Mouse (Mus musculus): Measurements from ENCODE around the gene Acsbg1. TPM values are rescaled to one million over a fixed set of nuclear protein-coding genes. Genes with fewer than 3 reads are reported as not detected.

The Acsbg1 gene
- 5.6 and 6.5 TPM in 2 replicates for polyA plus RNA-seq (2012; rRNA removed)

DNA sequence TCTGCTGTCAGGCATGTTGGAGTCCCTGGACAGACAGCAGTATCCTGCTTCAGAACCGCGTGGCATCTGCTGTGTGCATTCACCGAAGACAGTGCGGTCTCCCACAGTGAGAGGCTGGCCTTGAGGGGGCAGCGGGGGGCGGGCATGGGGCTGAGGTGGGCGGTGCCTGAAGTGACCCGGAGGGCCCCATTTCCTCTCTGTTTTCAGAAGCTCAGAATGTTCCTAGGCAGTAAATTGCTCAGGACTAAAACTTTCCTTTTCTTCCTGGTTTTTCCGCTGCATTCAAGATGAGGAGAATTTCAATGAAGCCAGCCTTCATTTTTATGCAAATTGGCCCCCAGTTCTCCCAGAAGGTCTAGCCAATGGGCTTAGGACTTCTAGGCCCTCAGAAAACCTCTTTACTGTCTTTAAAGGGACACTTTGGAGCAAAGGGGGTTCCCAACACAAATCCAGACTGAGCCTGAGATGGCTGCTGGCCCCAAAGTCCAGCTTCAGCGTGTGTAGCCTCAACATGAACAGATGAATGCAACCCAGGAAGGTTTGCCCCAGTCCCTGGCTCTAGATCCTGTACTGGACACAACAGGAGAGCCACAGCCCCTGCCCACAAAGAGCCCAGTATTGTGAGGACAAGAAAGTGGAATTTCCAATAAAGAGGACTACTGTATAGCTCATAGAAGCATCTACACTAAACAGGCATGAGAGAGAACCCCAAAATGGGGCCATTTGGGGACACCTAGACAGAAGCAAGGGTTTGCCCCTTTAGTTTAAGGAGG is at the start of gene Acsbg1:
TSS of gene Acsbg1 (minus strand) at position 266 of the 773 bp plus-strand sequence.

DNA sequence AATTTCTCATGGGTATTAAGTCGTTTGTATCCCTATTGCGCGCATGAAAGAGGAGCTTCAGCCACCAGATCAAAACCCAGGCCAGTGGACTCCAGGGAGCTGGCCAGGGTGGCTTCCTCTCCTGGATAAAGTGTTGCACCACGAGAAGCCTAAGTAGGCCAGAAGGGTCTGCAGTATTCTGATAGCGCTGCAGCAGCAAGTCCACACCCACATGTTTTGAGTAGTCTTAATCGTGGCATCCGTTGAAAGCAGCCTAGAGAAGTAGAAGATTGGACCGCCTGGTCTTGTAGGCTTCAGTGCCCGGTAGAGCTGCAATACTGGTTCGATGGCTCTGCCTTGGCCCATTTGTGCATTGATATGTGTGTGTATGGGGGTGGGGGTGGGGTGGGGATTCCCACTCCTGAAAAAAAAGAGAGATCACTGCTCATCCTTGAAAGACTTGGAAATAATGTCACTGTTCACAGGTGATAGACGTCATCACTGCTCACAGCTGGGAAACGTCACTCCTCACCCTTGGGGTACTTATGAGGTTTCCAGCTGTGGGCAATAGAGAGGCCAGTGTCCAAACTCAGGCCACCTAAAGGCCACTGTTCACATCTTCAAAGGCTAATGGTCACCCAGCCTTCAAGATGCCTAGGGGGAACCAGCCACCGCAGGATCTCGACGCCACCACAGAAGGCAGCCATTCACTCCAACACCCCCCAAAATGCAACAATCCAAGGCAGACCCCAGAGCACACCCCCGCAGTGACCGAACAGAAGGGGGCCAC is 36.8 kb upstream of the Acsbg1 start, which contains the start of gene Dnaja4:
TSS of gene Dnaja4 (plus strand) at position 556 of the 769 bp plus-strand sequence.

DNA sequence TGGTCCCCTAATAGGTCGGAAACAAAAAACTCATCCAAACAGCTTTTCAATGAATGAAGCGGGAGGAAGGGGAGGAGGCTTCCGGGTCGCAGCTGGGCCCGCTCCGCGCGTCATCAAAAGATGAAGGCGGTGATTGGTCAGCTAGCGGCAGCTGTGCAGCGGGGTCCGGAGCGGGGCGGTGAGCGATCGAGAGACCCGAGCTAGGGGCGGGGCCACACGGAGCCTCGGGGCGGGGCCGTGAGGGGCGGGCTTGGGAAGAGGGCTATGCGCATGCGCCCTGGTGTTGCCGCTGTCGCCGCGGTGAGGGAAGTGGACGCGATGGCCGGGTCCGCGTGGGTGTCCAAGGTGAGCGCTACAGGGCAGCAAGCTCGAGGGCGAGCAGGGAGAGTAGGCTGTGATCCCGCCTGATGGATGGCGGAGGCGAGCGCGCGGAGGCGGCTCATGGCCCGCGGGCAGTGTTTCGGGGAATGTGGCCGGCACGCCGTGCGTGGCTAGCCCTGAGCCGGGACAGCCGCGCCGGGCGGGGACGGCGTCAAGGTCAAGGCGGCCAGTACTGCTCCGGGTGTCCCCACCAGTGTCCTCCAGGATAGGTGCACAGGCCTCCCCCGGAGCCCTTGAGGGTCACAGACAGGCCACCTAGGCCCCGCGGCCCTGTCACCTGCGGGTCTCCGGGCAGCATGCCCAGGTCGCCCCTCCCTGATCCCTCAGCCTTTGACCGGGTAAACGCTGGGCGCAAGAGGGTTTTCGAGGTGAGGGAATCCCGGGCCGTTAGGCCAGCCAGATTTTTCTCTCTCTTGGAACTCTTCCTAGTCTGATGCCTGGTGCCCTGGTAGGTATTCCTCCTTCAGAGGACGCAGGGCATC is 75.2 kb downstream of the Acsbg1 start, which contains the start of gene Idh3a:
TSS of gene Idh3a (plus strand) at position 136 of the 863 bp plus-strand sequence.

DNA sequence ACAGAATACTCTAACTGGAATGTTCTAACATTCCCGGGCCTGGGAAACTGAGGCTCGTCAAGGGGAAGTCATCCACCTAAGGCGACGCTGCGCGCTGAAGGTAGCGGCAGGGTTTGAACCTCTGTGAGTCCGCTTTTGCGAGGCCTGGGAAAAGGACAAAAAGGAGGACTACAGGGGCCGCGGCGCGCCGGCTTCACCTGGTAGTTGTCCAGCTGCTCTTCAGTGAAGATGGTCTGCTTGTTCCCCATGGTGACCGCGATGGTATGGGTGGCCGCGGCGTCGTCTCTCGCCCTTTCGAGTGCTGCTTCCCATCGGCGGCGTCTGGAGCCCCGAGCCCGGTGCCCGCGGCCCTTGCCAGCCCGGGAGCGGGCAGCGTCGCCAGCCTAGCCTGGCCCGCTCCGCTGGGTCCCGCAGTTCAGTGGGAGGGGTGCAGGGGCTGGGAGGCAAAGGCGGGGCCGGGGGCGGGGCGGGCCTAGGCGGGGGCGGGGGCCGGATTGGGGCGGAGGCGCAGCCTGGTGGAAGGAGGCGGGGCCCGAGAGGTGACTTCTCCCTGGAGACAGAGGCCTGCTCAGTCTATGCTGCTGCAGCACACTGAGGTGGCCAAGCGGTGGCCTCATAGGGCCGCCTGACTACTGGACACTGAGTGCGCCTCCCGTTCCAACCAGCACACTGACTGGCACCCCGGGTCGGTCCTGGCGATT is 101.7 kb downstream of the Acsbg1 start, which contains the start of gene Cib2:
TSS of gene Cib2 (minus strand) at position 448 of the 701 bp plus-strand sequence.

Other genes with a start within 250 kb of the Acsbg1 start
- 16.1 and 19.6 TPM in 2 replicates for gene Dmxl2, start 160.2 kb downstream of the Acsbg1 start, polyA plus RNA-seq (2012; rRNA removed)
- not detected in 2 replicates for gene Sh2d7, start 122.9 kb downstream of the Acsbg1 start, polyA plus RNA-seq (2012; rRNA removed)
- gene Cib2, start 101.7 kb downstream of the Acsbg1 start, polyA plus RNA-seq (2012; rRNA removed): 10.8 and 13.6 TPM in 2 replicates
- 42.1 and 60.0 TPM in 2 replicates for gene Idh3a, start 75.5 kb downstream of the Acsbg1 start, polyA plus RNA-seq (2012; rRNA removed)
- 4.1 and 4.6 TPM in 2 replicates for gene Dnaja4, start 37.0 kb upstream of the Acsbg1 start, polyA plus RNA-seq (2012; rRNA removed)
- gene Wdr61, start 72.6 kb upstream of the Acsbg1 start, polyA plus RNA-seq (2012; rRNA removed): 83.8 and 105 TPM in 2 replicates
- 707 and 862 TPM in 2 replicates for gene Crabp1, start 102.9 kb upstream of the Acsbg1 start, polyA plus RNA-seq (2012; rRNA removed)
- gene Ireb2, start 201.9 kb upstream of the Acsbg1 start, polyA plus RNA-seq (2012; rRNA removed): 42.3 and 68.3 TPM in 2 replicates

Measured in central nervous system, embryonic 11.5 days (tissue).